Mouse (Mus musculus) limb, embryonic 12.5 days (tissue): ENCODE measurements at regions not wholly inside any gene's neighbourhood (a gene's known extent, or its start where the extent isn't known, plus 50 kb on each side); places are given as distances from the start of the nearest gene placed in this dataset.

Experiments
- ATAC-seq: fragments of 200-750 bp; cut with Nextera tagmentation; 2 replicates; pipeline ENCODE4 v1.8.0; 2017; ENCODE audit warnings: low read depth, moderate TSS enrichment; ENCODE audit not compliant: insufficient number of reproducible peaks, insufficient read depth, low FRiP score, low TSS enrichment
- H3K27ac ChIP-seq: fragments of 300-500 bp; sonication (generic); 2 replicates; pipeline ENCODE4 v1.5.1; 2016; ENCODE audit warnings: mild to moderate bottlenecking, moderate library complexity
- H3K27me3 ChIP-seq: fragments of 300-500 bp; sonication (generic); 2 replicates; pipeline ENCODE4 v1.6.1; 2016; ENCODE audit warnings: mild to moderate bottlenecking, moderate library complexity
- H3K36me3 ChIP-seq: fragments of 300-500 bp; sonication (generic); 2 replicates; pipeline ENCODE4 v1.6.1; 2016; ENCODE audit warnings: mild to moderate bottlenecking, moderate library complexity
- H3K4me1 ChIP-seq: fragments of 300-500 bp; sonication (generic); replicated peaks from 2 replicates; pipeline ENCODE4 v1.6.1; 2016
- H3K4me2 ChIP-seq: fragments of 300-500 bp; sonication (generic); 2 replicates; pipeline ENCODE4 v1.6.1; 2016; ENCODE audit warnings: mild to moderate bottlenecking, moderate library complexity
- H3K4me3 ChIP-seq: fragments of 300-500 bp; sonication (generic); replicated peaks from 2 replicates; pipeline ENCODE4 v1.5.1; 2016; ENCODE audit warnings: mild to moderate bottlenecking
- H3K9ac ChIP-seq: fragments of 300-500 bp; sonication (generic); replicated peaks from 2 replicates; pipeline ENCODE4 v1.6.1; 2016; ENCODE audit warnings: mild to moderate bottlenecking, moderate library complexity
- H3K9me3 ChIP-seq: fragments of 300-500 bp; sonication (generic); 2 replicates; pipeline ENCODE4 v1.6.1; 2016; ENCODE audit warnings: mild to moderate bottlenecking, moderate library complexity
- WGBS: fragments of 180-500 bp; shearing (Covaris S2); methylation state at CpG from one replicate; pipeline ENCODE4 v1.1.7; 2016; 5-methylcytosine and 5-hydroxymethylcytosine counted together

DNA sequence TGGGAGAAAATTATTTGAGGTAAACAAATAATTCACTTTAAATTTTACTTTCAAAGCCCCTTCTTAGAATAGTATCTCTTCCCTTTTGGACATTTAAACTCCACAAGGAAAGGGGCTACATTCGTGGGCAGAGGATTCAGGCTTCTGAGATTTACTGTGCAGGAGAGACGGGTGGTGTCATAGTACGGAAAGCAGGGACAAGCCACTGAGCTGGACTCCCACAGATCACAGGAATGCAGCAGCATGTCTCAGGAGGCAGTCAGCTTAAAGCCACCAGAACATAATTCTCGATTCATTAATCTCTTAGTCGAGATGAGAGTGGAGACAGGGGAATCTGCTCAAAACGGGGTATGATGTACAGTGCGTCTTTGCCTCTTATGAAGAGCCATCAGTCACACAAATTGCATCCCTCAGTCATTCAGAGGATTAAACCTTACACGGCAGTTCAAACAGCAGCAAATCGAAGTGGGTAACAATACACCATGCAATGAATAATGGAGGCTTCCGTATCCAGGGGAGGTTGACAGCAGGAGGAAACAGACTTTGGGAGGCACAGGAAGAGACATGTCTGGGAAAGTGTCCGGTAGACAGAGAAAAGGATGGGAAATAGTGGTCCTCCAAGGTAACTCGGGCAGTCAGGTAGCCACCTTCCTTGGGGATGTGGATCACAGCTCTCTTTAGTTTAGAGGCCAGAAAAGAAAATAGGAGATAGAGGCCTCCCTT is 487.8 kb upstream of the Adam5 start:
- no peaks in the 10 kb centered on the region for H3K27me3 ChIP-seq
- H3K9me3 ChIP-seq = no peaks in the 10 kb centered on the region
- H3K36me3 ChIP-seq = no peaks in the 10 kb centered on the region
- ATAC-seq = no peak
- H3K4me2 ChIP-seq = no peak overlapping the region
- no peak overlapping the region for H3K27ac ChIP-seq
- no peak overlapping the region for H3K4me3 ChIP-seq
- H3K9ac ChIP-seq = no peak overlapping the region
- 47% methylated on average over 12 of the region's 12 CpGs for WGBS
- peaks cover 11% of the 10 kb centered on the region for H3K4me1 ChIP-seq

DNA sequence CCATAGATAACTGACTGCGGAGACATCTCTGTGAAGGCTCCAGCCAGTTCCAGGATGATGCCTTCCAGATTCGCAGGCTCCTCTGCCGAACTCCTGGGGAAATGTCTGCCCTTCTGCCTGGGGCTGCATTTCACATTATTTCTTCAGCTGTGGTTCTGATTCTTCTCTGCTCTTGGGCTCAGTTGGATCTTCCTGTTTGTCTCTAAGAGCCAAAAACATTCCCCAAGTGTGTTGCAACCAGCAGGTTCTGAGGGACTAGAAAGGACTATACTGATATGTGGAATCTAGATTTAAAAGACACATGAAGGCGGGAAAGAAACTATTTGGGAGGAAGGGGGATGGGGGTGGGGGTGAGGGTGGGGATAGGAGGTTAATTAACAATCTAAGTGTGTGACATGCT is 483.8 kb upstream of the Adam5 start:
- Histone ChIP-seq H3K9ac (no peak overlapping the region), H3K27me3 (no peaks in the 10 kb centered on the region), H3K36me3 (no peaks in the 10 kb centered on the region), H3K4me1 (peaks cover 28% of the 10 kb centered on the region), H3K27ac (no peak overlapping the region), H3K4me2 (no peak overlapping the region), H3K4me3 (no peak overlapping the region), H3K9me3 (no peaks in the 10 kb centered on the region)
- WGBS = 83% methylated on average over 4 of the region's 4 CpGs
- ATAC-seq = no peak

DNA sequence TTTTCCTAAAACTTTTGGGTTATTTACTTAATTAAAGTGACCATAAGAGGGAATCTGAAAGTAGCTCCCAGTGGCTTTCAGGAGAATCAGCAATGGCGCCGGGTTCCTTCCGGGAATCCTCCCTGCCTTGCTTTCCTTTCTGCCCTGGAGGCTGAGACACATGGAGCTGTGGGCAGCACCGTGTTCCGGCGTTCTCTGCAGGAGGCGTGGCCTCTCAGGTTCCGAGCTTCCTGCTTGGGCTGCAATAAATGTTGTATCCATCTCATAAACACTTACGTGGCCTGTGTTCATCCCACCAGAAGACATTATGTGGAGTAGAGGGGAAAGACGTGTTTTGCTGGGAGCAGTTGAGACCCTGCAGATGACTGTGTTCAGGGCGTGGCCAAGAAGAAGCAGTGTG is 483.3 kb upstream of the Adam5 start:
- no peaks in the 10 kb centered on the region for H3K9me3 ChIP-seq
- H3K4me1 ChIP-seq = peaks cover 28% of the 10 kb centered on the region
- ATAC-seq = no peak
- H3K9ac ChIP-seq = no peak overlapping the region
- 58% methylated on average over 11 of the region's 11 CpGs for WGBS
- H3K36me3 ChIP-seq = no peaks in the 10 kb centered on the region
- H3K4me2 ChIP-seq = no peak overlapping the region
- H3K27me3 ChIP-seq = no peaks in the 10 kb centered on the region
- H3K27ac ChIP-seq = no peak overlapping the region
- no peak overlapping the region for H3K4me3 ChIP-seq

DNA sequence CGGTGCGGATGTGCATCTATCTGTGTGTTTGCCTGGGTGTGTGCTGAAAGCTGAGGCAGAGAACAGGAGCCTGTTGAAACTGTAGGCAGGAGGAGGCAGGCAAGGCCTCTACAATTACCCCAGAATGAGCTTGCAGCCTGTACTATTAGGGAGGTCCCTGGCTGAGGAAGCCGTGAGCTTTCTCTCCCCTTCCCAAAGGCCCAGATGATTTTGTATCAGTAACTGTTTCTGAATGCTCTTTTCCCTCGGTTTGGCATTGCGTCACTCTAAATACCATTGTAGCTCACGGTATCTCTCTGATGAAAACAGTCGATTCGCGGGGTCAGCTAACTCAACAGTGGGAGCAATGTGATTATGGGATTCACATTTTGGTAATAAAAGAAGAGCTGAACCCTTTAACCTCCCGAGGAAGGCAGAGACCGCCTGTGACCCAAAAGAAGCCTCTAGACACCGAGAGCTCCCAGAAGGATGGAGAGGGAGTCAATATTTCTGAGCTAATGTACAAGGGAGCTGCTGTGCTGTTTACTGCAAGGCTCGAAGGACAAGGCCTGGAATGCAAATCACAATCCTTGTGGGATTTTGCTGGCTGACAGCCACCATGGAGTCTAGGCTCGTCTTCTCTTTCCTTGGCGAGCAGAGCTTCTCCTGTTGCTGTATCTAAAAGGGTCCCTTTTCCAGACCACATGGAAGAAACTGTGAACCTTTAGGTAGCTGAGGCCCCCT is 482.8 kb upstream of the Adam5 start:
- ATAC-seq = no peak
- no peak overlapping the region for H3K4me2 ChIP-seq
- peaks cover 28% of the 10 kb centered on the region for H3K4me1 ChIP-seq
- WGBS = 74% methylated on average over 15 of the region's 15 CpGs
- no peak overlapping the region for H3K27ac ChIP-seq
- H3K27me3 ChIP-seq = no peaks in the 10 kb centered on the region
- H3K9ac ChIP-seq = no peak overlapping the region
- no peaks in the 10 kb centered on the region for H3K36me3 ChIP-seq
- no peaks in the 10 kb centered on the region for H3K9me3 ChIP-seq
- no peak overlapping the region for H3K4me3 ChIP-seq
